Mouse (Mus musculus): ENCODE measurements around the gene Lcorl.

DNA sequence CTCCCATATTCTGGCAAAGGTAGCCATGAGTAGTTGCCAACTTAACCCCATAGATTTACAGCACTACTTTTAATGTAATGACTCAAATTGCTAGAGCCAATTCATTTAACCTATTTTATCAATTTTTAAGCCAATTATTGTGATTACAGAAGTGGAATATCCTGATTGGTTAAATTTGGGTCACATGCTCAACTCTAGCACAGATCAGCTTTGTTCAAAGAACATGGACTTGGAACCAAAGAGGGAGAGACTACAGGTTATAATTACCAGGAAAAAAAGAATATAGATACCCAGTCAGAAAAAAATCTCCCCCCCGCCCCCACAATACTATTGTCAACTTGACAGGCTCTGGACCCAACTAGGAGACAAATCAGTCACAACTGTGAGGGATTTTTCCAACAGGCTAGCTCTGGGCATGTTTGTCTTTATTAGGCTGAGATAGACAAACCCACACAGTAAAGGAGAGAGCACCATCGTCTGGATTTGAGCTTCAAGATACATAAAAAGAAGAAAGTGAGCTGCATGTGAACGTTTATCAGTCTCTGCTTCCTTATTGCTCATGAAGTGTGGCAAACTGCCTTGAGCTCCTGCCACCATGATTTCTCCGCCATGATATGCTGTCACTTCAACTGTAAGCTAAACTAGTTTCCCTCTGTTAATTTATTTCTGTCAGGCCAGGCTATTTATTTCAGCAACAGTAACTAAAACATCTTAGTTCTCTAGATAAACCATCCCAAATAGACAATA is 17.0 kb upstream of the Lcorl start:
- TF ChIP-seq POLR2A (IDR thresholded peaks at IDR 0.05; ENCODE audit: borderline replicate concordance, low read depth, low read length) (no peak), CTCF (IDR thresholded peaks at IDR 0.05; ENCODE audit: low read depth, low read length) (no peak)

All from bone marrow macrophage, adult 2 months (primary cell).